Mouse (Mus musculus): ENCODE data around the gene Phc1. TPM values are rescaled to one million over a fixed set of nuclear protein-coding genes. Genes with fewer than 3 reads are reported as not detected.
"Not testable (repeated sequence)": the region's sequence is repeated elsewhere in the genome, so short reads cannot be mapped to it uniquely, and the experiment has no call there.

The Phc1 gene
- polyA plus RNA-seq, 1 experiment from 2014 or later = 19.8 TPM

- 45% methylated on average over 3 of the region's 3 CpGs for WGBS
- H3K27ac ChIP-seq (ENCODE audit: low read depth) = no peak overlapping the region
- H3K4me2 ChIP-seq (ENCODE audit: low read length) = no peak overlapping the region
- DNase-seq (ENCODE audit: low spot score) = no peak
- H3K4me1 ChIP-seq (replicated peaks; ENCODE audit: control insufficient read depth, insufficient read depth, low read length) = peaks cover 4% of the 10 kb centered on the region; the same call in 1 of the 2 replicates
- no peak overlapping the region for H3K9ac ChIP-seq (ENCODE audit: low read length)
- no peaks in the 10 kb centered on the region for H3K27me3 ChIP-seq (replicated peaks; ENCODE audit: control insufficient read depth, insufficient read depth, low read length)
- no peaks in the 10 kb centered on the region for H3K36me3 ChIP-seq (ENCODE audit: control insufficient read depth, insufficient read depth, low read length)
- H3K9me3 ChIP-seq (ENCODE audit: control insufficient read depth, low read length) = no peaks in the 10 kb centered on the region
- no peak overlapping the region for H3K4me3 ChIP-seq (ENCODE audit: low read depth, low read length)
- ATAC-seq (replicated peaks; ENCODE audit: low FRiP score, low TSS enrichment, low read depth) = no peak
These were observed 26.6 kb upstream of the Phc1 start for GRCm38 (mm10) chr6:122366976-122367375.

- no peaks in the 10 kb centered on the region for H3K27me3 ChIP-seq (replicated peaks; ENCODE audit: control insufficient read depth, insufficient read depth, low read length)
- 39% methylated on average over 2 of the region's 2 CpGs for WGBS
- peaks cover 4% of the 10 kb centered on the region; the same call in 1 of the 2 replicates for H3K4me1 ChIP-seq (replicated peaks; ENCODE audit: control insufficient read depth, insufficient read depth, low read length)
- H3K9ac ChIP-seq (ENCODE audit: low read length) = no peak overlapping the region
- DNase-seq (ENCODE audit: low spot score) = no peak
- H3K4me3 ChIP-seq (ENCODE audit: low read depth, low read length) = no peak overlapping the region
- ATAC-seq (replicated peaks; ENCODE audit: low FRiP score, low TSS enrichment, low read depth) = no peak
- no peaks in the 10 kb centered on the region for H3K36me3 ChIP-seq (ENCODE audit: control insufficient read depth, insufficient read depth, low read length)
- H3K4me2 ChIP-seq (ENCODE audit: low read length) = no peak overlapping the region
- no peaks in the 10 kb centered on the region for H3K9me3 ChIP-seq (ENCODE audit: control insufficient read depth, low read length)
- no peak overlapping the region for H3K27ac ChIP-seq (ENCODE audit: low read depth)
These were observed 25.9 kb upstream of the Phc1 start for GRCm38 (mm10) chr6:122366287-122366686.

- DNase-seq (ENCODE audit: low spot score) (no peak), ATAC-seq (replicated peaks; ENCODE audit: low FRiP score, low TSS enrichment, low read depth) (no peak)
- Histone ChIP-seq H3K9ac (ENCODE audit: low read length) (no peak overlapping the region), H3K27ac (ENCODE audit: low read depth) (no peak overlapping the region), H3K27me3 (replicated peaks; ENCODE audit: control insufficient read depth, insufficient read depth, low read length) (no peaks in the 10 kb centered on the region), H3K4me2 (ENCODE audit: low read length) (no peak overlapping the region), H3K9me3 (ENCODE audit: control insufficient read depth, low read length) (no peaks in the 10 kb centered on the region), H3K36me3 (ENCODE audit: control insufficient read depth, insufficient read depth, low read length) (no peaks in the 10 kb centered on the region), H3K4me3 (ENCODE audit: low read depth, low read length) (no peak overlapping the region), H3K4me1 (replicated peaks; ENCODE audit: control insufficient read depth, insufficient read depth, low read length) (peaks cover 4% of the 10 kb centered on the region; the same call in 1 of the 2 replicates)
- 46% methylated on average over 3 of the region's 3 CpGs for WGBS
These were observed 25.3 kb upstream of the Phc1 start for GRCm38 (mm10) chr6:122365706-122366105.

GRCm38 (mm10) chr6:122357089-122357488 is 16.7 kb upstream of the Phc1 start:
- ATAC-seq (replicated peaks; ENCODE audit: low FRiP score, low TSS enrichment, low read depth) = no peak

GRCm38 (mm10) chr6:122355909-122356308 is 15.5 kb upstream of the Phc1 start:
- H3K4me1 ChIP-seq (replicated peaks; ENCODE audit: control insufficient read depth, insufficient read depth, low read length) = no peaks in the 10 kb centered on the region
- ATAC-seq (replicated peaks; ENCODE audit: low FRiP score, low TSS enrichment, low read depth) (no peak), DNase-seq (ENCODE audit: low spot score) (no peak)
- H3K27me3 ChIP-seq (replicated peaks; ENCODE audit: control insufficient read depth, insufficient read depth, low read length) = no peaks in the 10 kb centered on the region
- H3K27ac ChIP-seq (ENCODE audit: low read depth) = no peak overlapping the region
- no peak overlapping the region for H3K4me2 ChIP-seq (ENCODE audit: low read length)
- no peaks in the 10 kb centered on the region for H3K36me3 ChIP-seq (ENCODE audit: control insufficient read depth, insufficient read depth, low read length)
- H3K4me3 ChIP-seq (ENCODE audit: low read depth, low read length) = no peak overlapping the region
- no peaks in the 10 kb centered on the region for H3K9me3 ChIP-seq (ENCODE audit: control insufficient read depth, low read length)
- WGBS = 57% methylated on average over 9 of the region's 9 CpGs
- no peak overlapping the region for H3K9ac ChIP-seq (ENCODE audit: low read length)

More at GRCm38 (mm10) chr6:122357089-122357488, 16.7 kb upstream of the Phc1 start:
- H3K36me3 ChIP-seq (ENCODE audit: control insufficient read depth, insufficient read depth, low read length) = no peaks in the 10 kb centered on the region
- WGBS = 96% methylated on average over 1 of the region's 1 CpGs
- no peaks in the 10 kb centered on the region for H3K4me1 ChIP-seq (replicated peaks; ENCODE audit: control insufficient read depth, insufficient read depth, low read length)
- H3K4me3 ChIP-seq (ENCODE audit: low read depth, low read length) = no peak overlapping the region
- no peak overlapping the region for H3K27ac ChIP-seq (ENCODE audit: low read depth)
- no peak overlapping the region for H3K9ac ChIP-seq (ENCODE audit: low read length)
- H3K9me3 ChIP-seq (ENCODE audit: control insufficient read depth, low read length) = no peaks in the 10 kb centered on the region
- H3K27me3 ChIP-seq (replicated peaks; ENCODE audit: control insufficient read depth, insufficient read depth, low read length) = no peaks in the 10 kb centered on the region
- no peak overlapping the region for H3K4me2 ChIP-seq (ENCODE audit: low read length)
- no peak for DNase-seq (ENCODE audit: low spot score)

- not testable (repeated sequence) for H3K27ac ChIP-seq (ENCODE audit: low read depth); H3K9ac ChIP-seq (ENCODE audit: low read length); DNase-seq (ENCODE audit: low spot score); ATAC-seq (replicated peaks; ENCODE audit: low FRiP score, low TSS enrichment, low read depth); H3K9me3 ChIP-seq (ENCODE audit: control insufficient read depth, low read length); H3K4me1 ChIP-seq (replicated peaks; ENCODE audit: control insufficient read depth, insufficient read depth, low read length); H3K27me3 ChIP-seq (replicated peaks; ENCODE audit: control insufficient read depth, insufficient read depth, low read length); H3K4me2 ChIP-seq (ENCODE audit: low read length); H3K36me3 ChIP-seq (ENCODE audit: control insufficient read depth, insufficient read depth, low read length); H3K4me3 ChIP-seq (ENCODE audit: low read depth, low read length)
- 61% methylated on average over 1 of the region's 1 CpGs for WGBS
These were observed 7.0 kb upstream of the Phc1 start for GRCm38 (mm10) chr6:122347326-122347725.

- H3K9ac ChIP-seq (ENCODE audit: low read length) = no peak overlapping the region
- no peak overlapping the region for H3K4me2 ChIP-seq (ENCODE audit: low read length)
- no peaks in the 10 kb centered on the region for H3K36me3 ChIP-seq (ENCODE audit: control insufficient read depth, insufficient read depth, low read length)
- H3K4me3 ChIP-seq (ENCODE audit: low read depth, low read length) = no peak overlapping the region
- no peak for ATAC-seq (replicated peaks; ENCODE audit: low FRiP score, low TSS enrichment, low read depth)
- H3K27me3 ChIP-seq (replicated peaks; ENCODE audit: control insufficient read depth, insufficient read depth, low read length) = no peaks in the 10 kb centered on the region
- WGBS = 90% methylated on average over 6 of the region's 7 CpGs
- no peak for DNase-seq (ENCODE audit: low spot score)
- H3K27ac ChIP-seq (ENCODE audit: low read depth) = no peak overlapping the region
- H3K4me1 ChIP-seq (replicated peaks; ENCODE audit: control insufficient read depth, insufficient read depth, low read length) = peaks cover 5% of the 10 kb centered on the region; the same call in 1 of the 2 replicates
- H3K9me3 ChIP-seq (ENCODE audit: control insufficient read depth, low read length) = no peaks in the 10 kb centered on the region
These were observed 6.0 kb upstream of the Phc1 start for GRCm38 (mm10) chr6:122346399-122346798.

- 70% methylated on average over 6 of the region's 6 CpGs for WGBS
- no peaks in the 10 kb centered on the region for H3K36me3 ChIP-seq (ENCODE audit: control insufficient read depth, insufficient read depth, low read length)
- no peaks in the 10 kb centered on the region for H3K9me3 ChIP-seq (ENCODE audit: control insufficient read depth, low read length)
- H3K27ac ChIP-seq (ENCODE audit: low read depth) = no peak overlapping the region
- ATAC-seq (replicated peaks; ENCODE audit: low FRiP score, low TSS enrichment, low read depth) (no peak), DNase-seq (ENCODE audit: low spot score) (no peak)
- H3K27me3 ChIP-seq (replicated peaks; ENCODE audit: control insufficient read depth, insufficient read depth, low read length) = no peaks in the 10 kb centered on the region
- H3K9ac ChIP-seq (ENCODE audit: low read length) = no peak overlapping the region
- peaks cover 9% of the 10 kb centered on the region for H3K4me1 ChIP-seq (replicated peaks; ENCODE audit: control insufficient read depth, insufficient read depth, low read length)
- H3K4me2 ChIP-seq (ENCODE audit: low read length) = no peak overlapping the region
- no peak overlapping the region for H3K4me3 ChIP-seq (ENCODE audit: low read depth, low read length)
These were observed 5.4 kb upstream of the Phc1 start for GRCm38 (mm10) chr6:122345731-122346130.

GRCm38 (mm10) chr6:122344386-122345116 is 4.2 kb upstream of the Phc1 start:
- H3K27ac ChIP-seq (ENCODE audit: low read depth) = no peak overlapping the region
- WGBS = 49% methylated on average over 9 of the region's 9 CpGs
- peak; percentile 21 for DNase-seq (ENCODE audit: low spot score)

More at GRCm38 (mm10) chr6:122344386-122345116, 4.2 kb upstream of the Phc1 start:
- Histone ChIP-seq H3K9me3 (ENCODE audit: control insufficient read depth, low read length) (no peaks in the 10 kb centered on the region), H3K36me3 (ENCODE audit: control insufficient read depth, insufficient read depth, low read length) (no peaks in the 10 kb centered on the region), H3K4me3 (ENCODE audit: low read depth, low read length) (no peak overlapping the region), H3K4me2 (ENCODE audit: low read length) (no peak overlapping the region), H3K27me3 (replicated peaks; ENCODE audit: control insufficient read depth, insufficient read depth, low read length) (no peaks in the 10 kb centered on the region), H3K4me1 (replicated peaks; ENCODE audit: control insufficient read depth, insufficient read depth, low read length) (peaks cover 12% of the 10 kb centered on the region), H3K9ac (ENCODE audit: low read length) (no peak overlapping the region)
- no peak for ATAC-seq (replicated peaks; ENCODE audit: low FRiP score, low TSS enrichment, low read depth)
